Mouse (Mus musculus) lung, postnatal 14 days (tissue): ENCODE measurements around the gene Dusp8.

Experiments
- DNase-seq: peaks from one replicate; pipeline ENCODE4 v3.0.0; 2021

The Dusp8 gene

DNA sequence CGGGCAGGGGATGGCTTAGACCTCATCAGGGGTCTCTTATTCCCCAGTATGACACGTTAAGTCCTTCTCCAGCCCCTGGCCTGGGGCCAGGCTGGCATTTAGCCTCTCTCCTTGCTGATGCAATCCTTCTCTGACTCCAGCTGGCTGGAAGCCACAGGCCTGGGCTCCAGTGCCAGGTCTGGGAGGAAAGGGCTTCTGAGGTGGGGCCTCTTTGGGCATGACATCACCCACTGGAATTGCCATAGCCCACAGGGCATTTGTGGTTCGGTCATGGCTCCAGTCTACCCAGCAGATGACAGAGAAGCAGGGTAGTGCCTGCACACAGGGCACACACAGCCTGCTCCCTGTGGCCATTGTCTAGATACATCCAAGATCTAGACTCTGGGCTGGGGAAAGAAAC lies 10.8 kb downstream of the Dusp8 start:
- peak; percentile 88 for DNase-seq

DNA sequence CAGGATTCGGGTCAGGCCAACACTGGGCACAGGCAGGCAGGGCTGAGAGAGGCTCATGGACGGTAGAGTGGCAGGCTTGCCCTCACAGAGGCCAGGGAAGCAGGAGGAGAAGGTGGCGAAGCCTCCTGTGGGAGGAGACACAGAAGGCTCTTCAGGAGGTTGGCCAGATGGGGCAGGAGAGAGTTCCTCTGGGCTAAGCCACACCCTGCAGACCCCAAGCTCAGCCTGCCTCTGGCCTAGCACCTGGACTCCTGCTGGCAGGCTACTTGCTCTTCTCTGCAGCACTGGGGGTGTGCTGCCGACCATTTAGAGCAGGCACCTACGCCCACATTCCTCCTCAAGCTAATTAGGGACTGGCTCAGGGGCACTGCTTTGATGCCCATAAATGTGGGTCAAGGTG lies 11.2 kb downstream of the Dusp8 start:
- no peak for DNase-seq

DNA sequence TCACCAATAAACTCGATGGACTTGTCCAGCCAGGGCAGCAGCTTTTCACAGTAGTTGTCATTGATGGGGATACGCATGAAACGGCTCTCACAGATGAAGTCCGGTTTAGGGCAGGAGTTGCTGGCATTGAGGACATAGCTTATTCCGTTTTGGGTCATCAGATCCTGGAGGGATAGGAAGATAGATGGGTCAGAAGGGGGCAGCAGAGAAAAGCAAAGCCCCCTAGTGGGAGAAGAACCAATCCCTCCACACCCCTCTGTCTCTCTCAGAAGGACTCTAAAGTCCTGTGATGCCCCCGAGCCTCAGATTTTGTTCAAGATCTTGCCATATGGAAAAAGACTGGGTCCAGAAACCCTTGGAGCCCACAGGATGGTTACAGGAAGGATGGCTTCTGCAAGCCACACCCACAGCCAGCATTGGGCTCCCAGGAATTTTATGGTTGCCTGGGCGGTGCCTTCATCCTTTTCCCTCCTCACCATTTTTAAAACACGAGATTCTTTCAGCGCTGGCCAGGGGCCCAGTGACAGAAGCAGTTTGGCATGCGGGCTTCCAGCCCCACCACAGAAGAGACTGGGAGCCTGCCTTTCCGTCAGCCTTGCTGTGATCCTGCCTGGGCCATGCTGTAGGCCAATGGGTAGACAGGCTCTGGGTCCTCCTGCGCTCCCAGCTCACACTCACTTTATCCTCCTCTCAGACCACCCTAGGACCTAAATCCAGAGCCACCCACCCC lies 11.9 kb downstream of the Dusp8 start:
- peak; percentile 66 for DNase-seq

DNA sequence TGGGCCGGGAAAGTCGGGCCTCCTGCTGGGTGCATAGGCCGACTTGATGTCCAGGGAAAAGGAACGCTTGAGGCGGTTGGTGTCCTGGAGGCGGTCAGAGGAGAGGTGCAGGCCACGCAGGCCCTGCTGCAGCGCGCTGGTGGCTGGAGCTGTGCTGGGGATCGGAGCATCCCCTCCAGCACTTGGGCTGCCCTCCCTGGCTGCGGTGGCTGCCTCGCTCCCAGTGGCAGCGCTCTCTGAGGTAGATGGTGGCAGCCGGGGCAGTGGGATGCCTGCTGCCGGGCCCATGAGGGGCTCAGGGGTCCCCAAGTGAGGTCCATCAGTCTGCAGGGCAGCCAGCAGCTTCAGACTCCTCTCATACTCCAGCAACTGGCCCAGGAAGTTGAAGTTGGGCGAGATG lies 13.0 kb downstream of the Dusp8 start:
- no peak for DNase-seq

DNA sequence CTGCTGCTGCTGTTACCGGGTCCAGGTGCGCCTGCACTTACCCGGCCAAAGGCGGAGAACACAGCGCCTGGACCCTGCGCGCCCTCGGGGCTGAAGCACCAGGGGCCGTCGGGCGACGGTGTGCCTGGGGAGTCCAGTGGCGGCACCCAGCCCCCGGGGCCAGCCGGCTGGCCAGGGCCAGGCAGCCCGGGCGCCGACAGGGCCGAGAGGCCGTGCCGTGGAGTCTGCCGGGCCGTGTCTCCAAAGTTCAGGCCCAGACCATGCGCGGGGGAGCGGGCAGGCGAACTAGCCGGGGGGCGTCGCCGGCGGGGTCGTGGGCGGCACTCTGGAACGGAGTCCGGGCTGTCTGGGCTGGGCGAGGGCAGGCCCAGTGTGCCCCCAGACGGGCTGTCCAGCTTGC lies 13.5 kb downstream of the Dusp8 start:
- no peak for DNase-seq

DNA sequence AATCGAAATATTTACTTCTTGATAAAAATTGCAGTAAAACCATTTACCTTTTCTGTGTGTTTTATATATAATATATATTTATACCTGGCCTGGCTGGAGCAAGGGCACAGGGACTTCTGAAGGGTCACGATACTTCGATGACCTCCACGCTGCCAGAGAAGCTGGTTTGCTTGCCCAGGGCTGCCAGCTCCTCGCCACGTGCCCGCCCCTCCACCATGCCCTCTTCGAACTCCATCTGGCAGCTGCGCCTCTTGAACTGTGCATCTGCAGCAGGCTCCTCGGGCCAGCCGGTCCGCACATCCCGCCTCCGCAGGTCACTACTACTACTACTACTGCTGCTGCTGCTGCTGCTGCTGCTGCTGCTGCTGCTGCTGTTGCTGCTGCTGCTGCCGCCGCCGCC lies 13.9 kb downstream of the Dusp8 start:
- DNase-seq: no peak

DNA sequence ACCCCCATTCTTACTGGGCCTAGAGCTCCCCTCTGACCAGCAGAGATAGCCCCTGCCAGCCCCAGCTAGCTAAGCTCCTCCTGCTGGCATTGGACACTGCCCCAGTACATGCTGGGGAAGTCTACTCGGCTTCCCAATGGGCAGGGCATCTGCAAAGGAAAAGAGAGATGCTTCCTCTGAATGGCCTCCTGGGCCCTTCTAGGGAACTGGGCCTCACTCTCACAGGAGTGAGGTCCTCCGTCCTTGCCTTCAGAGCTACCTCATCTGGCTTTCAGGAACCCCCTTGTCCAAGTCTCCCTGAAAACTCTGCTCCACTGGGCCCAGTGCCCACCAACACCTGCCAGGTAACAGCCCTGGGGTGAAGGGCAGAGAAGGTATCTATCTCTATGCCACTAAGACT lies 14.8 kb downstream of the Dusp8 start:
- no peak for DNase-seq

DNA sequence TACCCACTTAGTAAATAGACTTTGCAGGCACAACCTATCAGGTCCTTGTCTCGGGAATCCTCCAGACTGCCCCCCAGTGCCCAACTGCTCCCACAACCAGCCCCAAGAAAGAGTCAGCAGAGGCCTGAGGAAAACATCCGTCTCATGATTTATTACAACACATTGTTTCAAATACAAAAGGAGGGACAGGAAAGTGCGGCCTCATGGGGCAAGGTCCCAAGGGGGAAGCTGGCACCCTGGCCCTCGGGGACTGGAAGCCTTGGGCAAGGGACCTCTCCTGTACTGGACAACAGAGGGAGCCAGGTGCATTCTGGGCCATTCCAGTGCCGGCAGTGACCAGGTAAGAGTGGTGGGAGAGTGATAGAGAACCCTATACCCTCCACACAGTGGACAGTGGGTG lies 16.3 kb downstream of the Dusp8 start:
- no peak for DNase-seq

DNA sequence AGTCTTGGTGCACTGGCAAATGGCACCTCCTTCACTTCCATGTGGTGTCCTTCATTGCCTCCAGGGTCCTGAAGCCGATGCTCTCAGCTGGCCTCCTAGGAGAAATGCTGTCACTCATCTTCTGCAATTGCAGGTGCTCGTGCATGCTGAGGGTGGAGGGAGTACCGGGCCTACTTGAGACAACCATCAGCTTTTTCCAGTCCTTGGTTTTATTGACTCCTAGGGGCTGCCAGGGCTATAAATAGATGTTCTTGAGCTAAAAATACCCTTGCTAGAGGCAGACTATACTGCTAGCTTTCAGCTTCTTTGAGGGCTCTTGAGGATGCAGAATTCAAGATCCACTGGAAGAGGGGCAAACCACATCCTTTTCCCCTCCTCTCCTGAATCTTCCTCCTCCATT lies 18.5 kb downstream of the Dusp8 start:
- no peak for DNase-seq

DNA sequence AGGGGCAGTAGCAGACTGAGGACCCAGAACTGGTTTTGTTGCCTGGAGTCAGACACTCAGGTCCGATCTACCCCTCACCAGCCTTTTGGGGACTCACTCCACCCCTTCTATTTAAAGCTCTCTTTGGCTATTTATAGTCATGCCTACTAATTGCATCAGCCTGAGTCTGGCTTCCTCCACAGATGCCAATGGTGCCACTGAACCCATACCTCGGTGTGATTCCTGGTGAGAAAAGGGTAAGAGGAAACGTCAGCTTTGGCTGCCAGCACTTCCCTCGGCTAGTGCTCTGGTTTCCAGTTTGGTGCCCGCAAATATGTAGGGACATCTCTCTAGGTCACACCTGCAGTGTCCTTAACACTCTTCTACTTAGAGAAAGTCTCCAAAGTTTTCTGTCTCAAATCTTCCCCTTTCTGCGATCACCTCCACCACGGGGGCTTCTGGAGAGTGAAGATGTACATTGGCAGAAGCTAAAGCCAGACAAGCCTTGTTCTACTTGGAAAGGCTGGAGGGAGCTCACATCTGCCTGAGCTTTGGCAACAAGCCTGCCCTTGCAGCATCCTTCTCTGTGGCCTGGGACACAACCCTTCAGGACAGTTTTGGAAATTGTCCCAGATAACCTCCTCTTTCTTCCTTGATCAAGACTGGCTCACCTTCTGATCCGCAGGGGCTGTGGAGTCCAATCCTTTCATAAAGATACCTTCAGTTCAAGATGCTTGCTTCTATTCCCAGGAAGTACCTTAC lies 21.3 kb downstream of the Dusp8 start:
- DNase-seq: no peak

DNA sequence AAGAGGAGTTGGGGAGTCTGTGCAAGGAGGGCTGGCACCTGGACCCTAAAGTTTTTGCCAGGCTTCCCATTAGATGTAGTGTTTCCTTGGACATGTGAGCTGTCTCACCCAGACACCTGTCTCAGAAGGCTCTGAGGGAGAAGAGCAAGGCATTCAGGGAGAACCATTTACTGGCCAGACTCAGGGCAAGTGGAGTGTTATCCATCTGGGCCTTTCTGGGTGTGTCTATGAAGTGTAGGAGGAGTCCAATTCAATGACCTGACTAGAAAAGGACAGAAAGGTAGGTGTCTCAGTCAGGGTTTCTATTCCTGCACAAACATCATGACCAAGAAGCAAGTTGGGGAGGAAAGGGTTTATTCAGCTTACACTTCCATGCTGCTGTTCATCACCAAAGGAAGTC lies 23.9 kb downstream of the Dusp8 start:
- DNase-seq: no peak

DNA sequence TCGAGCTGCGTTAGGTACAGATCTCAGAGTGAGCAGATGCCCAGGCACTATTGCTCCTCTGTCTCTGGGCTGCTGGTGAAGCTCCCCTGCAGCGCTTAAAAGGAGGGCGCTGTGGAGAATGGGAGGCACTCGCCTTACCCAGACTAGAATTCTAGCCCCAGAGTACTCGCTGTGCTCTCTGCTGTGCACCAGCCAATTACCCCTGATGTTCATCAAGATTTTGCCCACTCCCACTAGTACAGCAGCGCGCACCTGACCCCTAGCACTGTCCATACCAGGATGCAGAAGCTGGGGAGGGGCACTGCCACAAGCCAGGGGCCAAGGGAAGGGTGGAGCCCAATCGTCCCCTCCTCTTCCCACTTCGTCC lies 24.4 kb downstream of the Dusp8 start:
- DNase-seq: no peak

DNA sequence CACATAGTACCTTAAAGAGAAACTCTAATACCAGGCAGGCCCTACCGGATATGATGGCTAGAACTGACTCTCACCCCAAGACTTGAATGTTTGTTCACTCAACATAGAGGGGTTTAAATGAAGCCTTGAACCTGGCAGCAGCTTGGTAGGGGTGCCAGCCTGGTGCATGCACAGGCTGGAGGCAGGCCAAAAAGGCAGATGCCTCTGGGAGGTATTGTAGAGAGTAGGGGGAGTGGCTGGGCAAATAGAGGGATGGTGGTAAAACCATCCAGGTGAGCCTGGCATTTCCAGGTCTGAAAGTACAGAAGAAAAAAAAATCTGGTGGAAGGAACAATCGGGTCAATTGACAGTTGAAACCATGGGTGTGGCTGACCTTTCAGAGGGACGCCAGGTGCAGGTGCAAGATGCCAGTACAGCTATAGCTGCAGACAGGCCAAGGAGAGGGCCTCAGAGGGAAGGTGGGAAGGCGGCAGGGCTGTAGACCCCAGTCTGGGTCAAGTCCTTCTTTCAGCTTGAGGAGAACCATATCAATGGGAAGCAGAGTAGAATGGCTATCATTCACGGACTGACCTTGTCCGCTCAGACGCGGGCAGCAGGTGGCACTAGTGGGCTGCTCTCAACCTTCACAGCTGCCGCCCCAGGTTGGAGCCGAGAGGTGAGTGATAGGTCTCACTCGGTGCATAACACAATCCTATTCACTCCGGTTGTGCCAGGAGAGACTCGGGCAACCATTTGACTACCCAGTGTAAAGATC lies 25.0 kb downstream of the Dusp8 start:
- peak; percentile 87 for DNase-seq

DNA sequence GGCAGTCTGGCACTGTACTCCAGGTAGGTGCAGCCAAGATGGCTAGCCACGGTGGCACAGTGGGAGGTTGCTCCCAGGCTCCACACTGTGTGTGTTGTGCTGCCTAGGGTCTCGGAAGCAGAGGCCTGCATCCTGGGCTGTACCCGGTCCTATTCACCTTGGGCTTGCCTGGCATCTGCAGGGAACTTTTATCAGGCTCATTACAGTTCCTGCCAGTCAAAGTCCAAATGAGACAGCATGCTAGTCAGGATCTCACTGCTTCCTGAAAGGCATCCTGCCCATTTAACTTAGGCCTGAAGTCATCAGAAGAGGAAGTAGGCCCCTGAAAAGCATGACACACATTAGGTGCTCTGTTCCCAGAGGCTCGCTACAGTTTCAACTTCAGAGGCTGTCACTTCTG lies 27.2 kb downstream of the Dusp8 start:
- no peak for DNase-seq

DNA sequence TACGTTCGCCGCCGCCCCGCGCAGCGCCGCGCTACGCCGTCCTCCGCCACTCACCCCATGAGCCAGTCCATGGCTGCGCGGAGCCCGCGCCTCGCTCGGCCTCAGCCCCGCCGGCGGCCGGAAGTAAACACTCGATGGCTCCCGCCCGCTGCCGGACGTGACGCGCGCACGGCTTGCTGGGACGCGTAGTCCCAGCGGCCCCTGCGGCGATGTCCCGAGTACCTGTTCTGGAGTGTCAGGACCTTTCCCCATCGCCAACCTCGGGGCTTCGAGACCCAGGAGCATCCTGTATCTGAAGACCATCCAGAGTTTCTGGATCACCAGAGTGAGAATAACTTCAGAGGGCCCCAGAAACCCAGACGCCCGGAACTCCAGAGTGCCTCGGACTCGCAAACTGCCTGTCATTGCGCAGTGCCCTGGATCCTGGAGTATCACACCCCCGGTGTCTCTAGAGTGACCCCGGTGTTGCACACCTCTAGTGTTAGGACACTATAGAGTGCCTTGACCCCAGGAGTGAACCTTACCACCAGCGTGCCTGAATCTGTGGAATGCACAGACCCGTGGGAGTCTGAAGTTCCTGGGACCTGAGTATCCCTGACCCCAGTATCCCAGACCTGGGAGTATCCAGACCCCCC lies 34.6 kb downstream of the Dusp8 start, which contains the start of gene Mob2:
TSS of gene Mob2 (minus strand) at position 135 of the 635 bp plus-strand sequence.
- DNase-seq: peak; percentile 93

DNA sequence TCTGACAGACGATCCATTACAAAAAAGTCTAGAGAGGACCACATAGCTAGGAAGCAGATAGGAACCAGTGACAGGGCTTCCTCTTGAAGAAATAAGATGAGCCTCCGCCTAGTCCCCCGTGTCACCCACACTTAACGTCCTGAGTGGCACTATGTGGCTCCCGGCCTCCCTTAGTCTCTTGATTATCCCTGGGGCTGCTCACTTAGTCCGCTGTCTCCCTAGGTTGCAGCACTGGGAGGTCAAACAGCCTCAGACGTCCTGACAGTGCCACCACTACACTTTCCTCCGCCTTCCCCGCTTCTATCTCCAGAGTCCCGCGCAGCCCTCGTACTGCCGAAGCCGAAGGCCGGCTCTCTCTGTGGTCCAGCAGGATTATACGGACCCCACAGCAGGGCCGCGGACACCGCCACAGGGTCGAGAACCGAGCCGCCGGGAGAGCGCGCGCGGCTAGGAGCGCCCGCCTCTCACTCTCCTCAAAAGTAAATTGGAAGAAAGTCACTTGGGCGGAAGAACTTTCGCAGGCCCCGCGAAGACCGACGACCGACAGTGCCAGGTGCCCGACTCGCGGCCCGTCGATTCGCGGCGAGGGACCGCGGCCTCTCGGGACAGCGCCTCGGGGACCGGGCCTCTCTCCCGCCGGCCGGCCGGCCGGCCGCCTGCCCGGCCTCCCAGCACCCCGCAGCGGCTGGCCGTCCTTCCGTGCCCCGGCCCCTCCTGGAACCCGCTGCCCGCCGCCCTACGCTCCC lies 35.3 kb downstream of the Dusp8 start:
- peak; percentile 22 for DNase-seq

DNA sequence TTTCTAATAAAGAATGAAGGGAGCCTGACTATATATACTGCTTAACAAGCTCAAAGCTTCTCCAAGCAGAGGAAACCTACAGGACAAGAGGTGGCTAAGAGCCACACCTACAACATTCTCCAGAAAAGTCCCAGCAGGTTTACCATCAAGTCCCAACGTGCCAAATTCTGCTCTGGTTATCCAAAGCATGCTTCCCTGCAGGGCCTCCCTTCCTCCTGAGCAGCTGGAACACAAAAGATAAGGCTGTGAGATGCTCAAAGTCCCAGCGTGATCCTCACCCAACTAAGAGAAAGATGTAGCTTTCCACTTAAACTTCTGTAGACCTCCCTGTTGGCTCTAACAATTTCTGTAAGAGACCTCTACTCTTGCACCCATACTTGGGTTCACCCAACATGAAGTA lies 36.6 kb downstream of the Dusp8 start:
- no peak for DNase-seq

DNA sequence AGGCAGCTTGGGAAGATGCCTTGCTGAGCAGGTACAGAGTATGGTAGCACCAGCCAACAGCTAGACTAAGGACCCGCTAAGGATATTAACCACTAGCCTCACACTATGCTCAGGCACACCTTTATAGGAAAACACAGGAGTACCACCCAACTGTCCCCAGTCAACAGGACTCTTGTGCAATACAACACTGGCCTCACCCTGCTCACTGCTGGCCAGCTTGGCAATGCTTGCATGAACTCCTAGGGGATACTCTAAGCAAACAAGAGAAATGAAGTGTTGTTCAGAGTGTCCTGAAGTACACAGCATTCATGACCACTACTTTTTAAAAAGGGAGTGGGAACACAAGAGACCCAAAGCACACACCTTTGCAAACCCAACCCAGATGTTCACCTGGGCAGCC lies 38.5 kb downstream of the Dusp8 start:
- DNase-seq: no peak

DNA sequence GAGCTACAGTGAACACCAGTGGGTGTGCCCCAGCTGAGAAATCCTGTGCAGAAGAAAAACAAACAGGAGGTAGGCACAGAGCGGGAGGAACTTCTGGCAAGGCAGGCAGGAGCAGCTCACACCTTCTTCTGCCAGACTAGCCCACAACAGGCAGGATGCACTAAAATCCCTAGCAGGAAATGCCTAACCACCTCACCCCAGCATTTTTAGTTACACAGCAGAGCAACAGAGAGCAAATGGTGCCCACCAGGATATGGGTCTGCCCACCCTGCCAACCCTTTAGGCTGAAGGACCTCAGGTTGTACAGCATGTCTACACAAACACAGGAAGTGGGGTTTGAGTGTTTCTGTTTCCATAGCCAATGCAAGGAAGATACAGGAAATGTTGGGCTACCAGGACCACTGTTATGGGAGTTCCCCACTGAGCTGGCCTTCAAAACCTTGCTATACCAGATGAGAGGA lies 39.0 kb downstream of the Dusp8 start:
- DNase-seq: no peak

DNA sequence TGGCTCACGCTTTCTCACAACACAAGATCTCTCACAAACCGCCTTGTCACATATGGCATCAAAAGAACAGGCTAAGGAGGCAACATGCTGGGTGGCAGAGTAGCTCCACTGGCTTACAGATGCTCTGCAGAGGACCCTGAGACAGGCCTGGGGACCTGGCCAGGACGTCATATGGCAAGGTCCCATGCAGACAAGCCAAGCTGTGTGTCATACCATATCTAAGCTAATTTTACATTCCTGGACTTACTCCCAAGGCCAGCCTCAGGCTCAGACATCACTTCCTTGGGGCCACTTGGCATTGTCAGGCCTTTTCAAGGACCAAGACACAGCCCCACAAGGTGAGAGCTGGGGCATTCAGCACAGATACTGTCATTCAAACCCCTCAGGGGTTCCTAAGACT lies 40.2 kb downstream of the Dusp8 start:
- DNase-seq: no peak

DNA sequence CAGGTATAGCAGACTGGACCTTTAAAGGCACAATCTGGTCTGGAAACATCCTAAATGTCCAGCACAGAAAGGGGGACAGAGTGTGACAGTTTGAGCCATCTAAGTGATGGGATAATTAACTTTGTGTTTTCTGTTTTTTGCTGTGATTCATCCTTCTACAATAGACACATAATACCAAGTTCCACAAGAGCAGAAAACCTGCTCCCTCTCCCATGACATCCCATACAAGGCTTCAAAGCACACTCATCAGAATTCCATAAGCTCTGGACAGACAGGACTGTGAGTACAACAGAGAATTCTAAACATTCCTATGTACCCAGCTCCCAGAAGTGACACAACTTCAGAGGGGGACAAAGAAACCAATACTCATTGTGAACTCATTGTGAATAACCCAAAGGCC lies 45.1 kb downstream of the Dusp8 start:
- DNase-seq: no peak

DNA sequence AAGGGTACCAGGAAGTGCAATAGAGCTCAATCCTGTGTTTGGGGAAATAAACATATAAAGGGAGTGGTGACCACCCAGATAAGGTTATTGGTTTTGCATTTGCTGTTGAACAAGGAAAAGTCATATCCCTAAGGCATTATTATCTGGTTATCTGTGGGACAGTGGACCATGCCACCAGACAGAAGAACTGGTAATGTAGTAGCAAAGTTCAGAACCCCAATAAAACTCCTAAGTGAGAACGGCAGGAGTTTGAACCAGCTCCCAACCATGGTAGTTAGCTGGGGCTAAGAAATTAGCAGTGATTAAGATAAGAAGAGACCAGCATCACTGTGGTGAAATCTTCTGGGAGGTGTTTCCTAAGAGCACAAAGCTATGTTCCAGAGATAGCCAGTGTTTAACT lies 49.7 kb downstream of the Dusp8 start:
- no peak for DNase-seq

DNA sequence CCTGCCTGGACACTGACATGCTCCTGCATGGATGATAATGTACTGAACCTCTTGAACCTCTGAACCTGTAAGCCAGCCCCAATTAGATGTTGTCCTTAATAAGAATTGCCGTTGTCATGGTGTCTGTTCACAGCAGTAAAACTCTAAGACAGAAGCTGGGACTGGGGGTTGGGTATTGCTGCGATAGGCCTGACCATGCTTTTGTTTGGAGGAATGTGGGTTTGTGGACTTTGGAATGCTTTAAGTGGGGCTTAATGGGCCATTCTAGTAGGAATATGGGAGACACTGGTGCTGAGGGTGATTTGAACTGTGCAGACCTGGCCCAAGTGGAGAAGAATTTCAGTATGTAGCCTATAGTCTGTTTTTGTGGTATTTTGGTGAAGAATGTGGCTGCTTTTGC lies 50.3 kb downstream of the Dusp8 start:
- no peak for DNase-seq
